Mouse (Mus musculus): Measurements from ENCODE around the gene 5730409E04Rik. TPM values are rescaled to one million over a fixed set of nuclear protein-coding genes. Genes with fewer than 3 reads are reported as not detected.

5730409E04Rik gene
- total and polyA plus RNA-seq, 3 experiments: 4.1 to 8.1 (median 5.8) TPM

GRCm38 (mm10) chr4:126637446-126637845 lies 27.8 kb downstream of the 5730409E04Rik start:
- Histone ChIP-seq H3K4me2 (ENCODE audit: insufficient read depth, low read depth, poor library complexity, severe bottlenecking) (no peak overlapping the region), H3K4me1 (ENCODE audit: control insufficient read depth in 1 of 2, insufficient read depth in 2 of 2) (no peaks in the 10 kb centered on the region), H3K79me2 (replicated peaks; ENCODE audit: control insufficient read depth, extremely low read depth, insufficient read depth, poor library complexity, severe bottlenecking) (no peaks in the 10 kb centered on the region), H3K9me3 (replicated peaks; ENCODE audit: low read length) (no peaks in the 10 kb centered on the region), H3K27me3 (replicated peaks) (peaks cover 9% of the 10 kb centered on the region), H3K9ac (ENCODE audit: insufficient read depth, low read depth) (no peak overlapping the region), H3K27ac (ENCODE audit: insufficient read depth, low read depth) (no peak overlapping the region), H3K4me3 (replicated peaks in 1 of 3; ENCODE audit: low read depth in 2 of 3, low read length in 2 of 3, poor library complexity in 1 of 3) (no peak overlapping the region), H3K36me3 (replicated peaks in 1 of 2; ENCODE audit: control insufficient read depth in 1 of 2, insufficient read depth in 1 of 2, low read length in 1 of 2) (no peaks in the 10 kb centered on the region)
- dilution Hi-C loops (cut with MboI; ENCODE audit: extremely low pct_ligation_motif_present, extremely low pct_unique_long_range_greater_than_20kb, low sequenced_read_pairs): no loop called here
- no peak for DNase-seq (ENCODE audit: extremely low read depth)
- TF ChIP-seq NRF1 (IDR thresholded peaks at IDR 0.05; ENCODE audit: low read depth, low read length): no peak
- no peak for TF ChIP-seq MAZ (IDR thresholded peaks at IDR 0.05; ENCODE audit: low read depth, low read length)
- TF ChIP-seq SMC3 (IDR thresholded peaks at IDR 0.05; ENCODE audit: low read depth, low read length): no peak
- peak; percentile 5 for TF ChIP-seq RAD21 (IDR thresholded peaks at IDR 0.05; ENCODE audit: low read depth, low read length)
- no peak for TF ChIP-seq SIN3A (IDR thresholded peaks at IDR 0.05; ENCODE audit: low read length)
- no peak for TF ChIP-seq MAFK (IDR thresholded peaks at IDR 0.05; ENCODE audit: insufficient replicate concordance, low read length)
- in situ Hi-C loops (cut with MboI; ENCODE audit: low pct_ligation_motif_present, low pct_unique_long_range_greater_than_20kb, low sequenced_read_pairs): no loop called here

- H3K27ac ChIP-seq (ENCODE audit: insufficient read depth, low read depth): no peak overlapping the region
- dilution Hi-C loops (cut with MboI; ENCODE audit: extremely low pct_ligation_motif_present, extremely low pct_unique_long_range_greater_than_20kb, low sequenced_read_pairs): no loop called here
- in situ Hi-C loops (cut with MboI; ENCODE audit: low pct_ligation_motif_present, low pct_unique_long_range_greater_than_20kb, low sequenced_read_pairs): no loop called here
- TF ChIP-seq RAD21 (IDR thresholded peaks at IDR 0.05; ENCODE audit: low read depth, low read length) (no peak), CTCF (conservative IDR thresholded peaks at IDR 0.05 in 1 of 2, IDR thresholded peaks at IDR 0.05 in 1 of 2; ENCODE audit: low read depth in 2 of 2, low read length in 2 of 2) (no peak), USF1 (IDR thresholded peaks at IDR 0.05; ENCODE audit: low read depth, low read length) (no peak), MAZ (IDR thresholded peaks at IDR 0.05; ENCODE audit: low read depth, low read length) (no peak), BHLHE40 (IDR thresholded peaks at IDR 0.05; ENCODE audit: low read depth, low read length) (no peak), E2F4 (IDR thresholded peaks at IDR 0.05; ENCODE audit: insufficient replicate concordance, low read depth, low read length) (no peak), NRF1 (IDR thresholded peaks at IDR 0.05; ENCODE audit: low read depth, low read length) (no peak)
- no peaks in the 10 kb centered on the region for H3K79me2 ChIP-seq (replicated peaks; ENCODE audit: control insufficient read depth, extremely low read depth, insufficient read depth, poor library complexity, severe bottlenecking)
- no peak for DNase-seq (ENCODE audit: extremely low read depth)
- H3K27me3 ChIP-seq (replicated peaks): peaks cover 10% of the 10 kb centered on the region
- no peak overlapping the region for H3K4me2 ChIP-seq (ENCODE audit: insufficient read depth, low read depth, poor library complexity, severe bottlenecking)
- no peaks in the 10 kb centered on the region for H3K4me1 ChIP-seq (ENCODE audit: control insufficient read depth in 1 of 2, insufficient read depth in 2 of 2)
- H3K9me3 ChIP-seq (replicated peaks; ENCODE audit: low read length): no peaks in the 10 kb centered on the region
- H3K4me3 ChIP-seq (replicated peaks in 1 of 3; ENCODE audit: low read depth in 2 of 3, low read length in 2 of 3, poor library complexity in 1 of 3): no peak overlapping the region
- H3K36me3 ChIP-seq (replicated peaks in 1 of 2; ENCODE audit: control insufficient read depth in 1 of 2, insufficient read depth in 1 of 2, low read length in 1 of 2): no peaks in the 10 kb centered on the region
- H3K9ac ChIP-seq (ENCODE audit: insufficient read depth, low read depth): no peak overlapping the region
Measured at GRCm38 (mm10) chr4:126639339-126639738, 29.7 kb downstream of the 5730409E04Rik start.

DNA sequence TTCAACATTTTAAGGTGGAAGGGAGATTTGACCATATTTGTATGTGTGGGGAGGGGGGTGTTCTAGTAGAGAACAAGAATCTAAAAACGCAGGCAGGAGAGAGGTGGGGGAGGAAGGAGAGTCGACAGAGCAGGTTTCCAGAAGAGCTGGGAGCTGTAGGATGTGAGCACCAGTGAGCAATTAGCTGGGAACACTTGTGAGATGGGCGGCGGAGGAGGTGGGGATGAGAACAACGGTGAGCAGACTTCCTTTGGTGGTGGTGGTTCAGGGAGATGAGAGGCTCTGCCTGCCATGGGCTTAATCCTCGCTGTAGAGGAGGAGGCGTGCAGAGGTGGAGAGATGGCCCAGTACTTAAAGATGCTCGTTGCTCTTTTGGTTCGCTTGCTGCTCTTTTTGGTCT lies 32.3 kb downstream of the 5730409E04Rik start:
- in situ Hi-C loops (cut with MboI; ENCODE audit: low pct_ligation_motif_present, low pct_unique_long_range_greater_than_20kb, low sequenced_read_pairs) (no loop called here), dilution Hi-C loops (cut with MboI; ENCODE audit: extremely low pct_ligation_motif_present, extremely low pct_unique_long_range_greater_than_20kb, low sequenced_read_pairs) (no loop called here)
- Histone ChIP-seq H3K9me3 (replicated peaks; ENCODE audit: low read length) (no peaks in the 10 kb centered on the region), H3K4me1 (ENCODE audit: control insufficient read depth in 1 of 2, insufficient read depth in 2 of 2) (no peaks in the 10 kb centered on the region), H3K9ac (ENCODE audit: insufficient read depth, low read depth) (no peak overlapping the region), H3K79me2 (replicated peaks; ENCODE audit: control insufficient read depth, extremely low read depth, insufficient read depth, poor library complexity, severe bottlenecking) (no peaks in the 10 kb centered on the region), H3K27ac (ENCODE audit: insufficient read depth, low read depth) (no peak overlapping the region), H3K36me3 (replicated peaks in 1 of 2; ENCODE audit: control insufficient read depth in 1 of 2, insufficient read depth in 1 of 2, low read length in 1 of 2) (no peaks in the 10 kb centered on the region), H3K27me3 (replicated peaks) (peaks cover 6% of the 10 kb centered on the region), H3K4me2 (ENCODE audit: insufficient read depth, low read depth, poor library complexity, severe bottlenecking) (no peak overlapping the region), H3K4me3 (replicated peaks in 1 of 3; ENCODE audit: low read depth in 2 of 3, low read length in 2 of 3, poor library complexity in 1 of 3) (no peak overlapping the region)
- no peak for DNase-seq (ENCODE audit: extremely low read depth)
- no peak for TF ChIP-seq IRF4 (IDR thresholded peaks at IDR 0.05; ENCODE audit: low read depth, low read length)
- TF ChIP-seq CHD1 (IDR thresholded peaks at IDR 0.05; ENCODE audit: low read depth, low read length): no peak
- no peak for TF ChIP-seq NELFE (IDR thresholded peaks at IDR 0.05; ENCODE audit: low read depth, low read length)
- no peak for TF ChIP-seq EP300 (IDR thresholded peaks at IDR 0.05; ENCODE audit: low read length)
- no peak for TF ChIP-seq KAT2A (IDR thresholded peaks at IDR 0.05; ENCODE audit: insufficient replicate concordance, low read length)
- TF ChIP-seq MAZ (IDR thresholded peaks at IDR 0.05; ENCODE audit: low read depth, low read length): no peak
- no peak for TF ChIP-seq CTCF (conservative IDR thresholded peaks at IDR 0.05 in 1 of 2, IDR thresholded peaks at IDR 0.05 in 1 of 2; ENCODE audit: low read depth in 2 of 2, low read length in 2 of 2)
- TF ChIP-seq USF2 (conservative IDR thresholded peaks at IDR 0.05; ENCODE audit: low read depth, low read length): no peak
